Mouse (Mus musculus) brain, embryonic 14.5 days (tissue): ENCODE results near the gene Foxl2. TPM values are rescaled to one million over a fixed set of nuclear protein-coding genes. Genes with fewer than 3 reads are reported as not detected.

Experiments
- DNase-seq: peaks from one replicate; pipeline ENCODE4 v3.0.0-alpha.2; 2011; ENCODE audit warnings: low read depth
- CTCF ChIP-seq: fragments of 200-500 bp; IDR thresholded peaks from 2 replicates; pipeline ENCODE4 v1.5.1; 2012; ENCODE audit warnings: inconsistent platforms, mild to moderate bottlenecking, moderate library complexity, borderline replicate concordance; ENCODE audit not compliant: insufficient read depth, insufficient read length; ENCODE audit errors: extremely low read depth
- POLR2A ChIP-seq: fragments of 200-500 bp; IDR thresholded peaks from 2 replicates; pipeline ENCODE4 v1.6.1; 2012; ENCODE audit warnings: mild to moderate bottlenecking, inconsistent platforms, borderline replicate concordance; ENCODE audit not compliant: poor library complexity, insufficient read depth, insufficient read length, severe bottlenecking; ENCODE audit errors: extremely low read depth
- polyA plus RNA-seq: library from polyadenylated mRNA; depleted of rRNA; stranded (reverse); fragments of >200 nt; gene quantifications from 2 replicates; pipeline ENCODE4 v1.2.3, GENCODE M21; 2012; rRNA removed

Foxl2 gene
- polyA plus RNA-seq, 1 experiment = 0.74 TPM

- DNase-seq = no peak
- TF ChIP-seq POLR2A = no peak
- TF ChIP-seq CTCF = no peak
These were observed 39.0 kb downstream of the Foxl2 start for GRCm38 (mm10) chr9:98994103-98994502.

DNA sequence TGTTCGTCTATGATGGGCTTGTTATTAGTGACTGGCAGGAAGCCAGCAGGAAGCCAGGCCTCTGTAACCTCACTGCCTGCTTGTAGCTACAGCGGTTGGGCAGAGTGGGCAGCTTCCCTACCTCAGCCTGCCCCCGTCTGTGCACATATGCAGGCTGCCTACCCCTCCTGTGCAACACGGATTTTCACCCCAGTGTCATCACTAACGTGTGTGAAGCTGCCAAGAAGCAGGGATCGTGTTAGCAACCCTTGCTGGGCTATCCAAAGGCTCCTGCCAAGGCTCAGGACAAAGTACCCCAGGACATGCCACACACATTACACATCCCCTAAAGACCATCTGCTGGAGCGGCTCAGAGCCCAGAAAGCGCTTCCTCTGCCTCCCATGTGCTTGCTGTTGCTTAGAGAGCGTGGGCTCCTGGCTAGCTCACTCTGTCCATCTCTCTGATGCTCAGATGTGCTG, 44.8 kb downstream of the Foxl2 start:
- TF ChIP-seq POLR2A (no peak), CTCF (no peak)
- peak; percentile 55 for DNase-seq

DNA sequence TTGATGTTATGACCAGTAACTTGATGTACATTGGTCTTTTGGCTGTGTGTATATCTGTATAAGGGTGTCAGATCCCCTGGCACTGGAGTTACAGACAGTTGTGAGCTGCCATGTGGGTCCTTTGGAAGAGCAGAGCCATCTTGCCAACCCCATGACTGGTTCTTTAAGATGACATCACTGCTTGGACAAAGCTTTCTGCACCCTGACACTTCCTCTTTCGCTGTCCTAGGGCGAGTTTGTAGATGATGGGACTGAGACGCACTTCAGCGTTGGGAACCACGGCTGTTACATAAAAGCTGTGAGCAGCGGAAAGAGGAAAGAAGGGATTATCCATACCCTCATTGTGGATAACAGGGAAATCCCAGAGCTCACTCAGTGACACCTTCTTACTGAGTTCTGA, 46.2 kb downstream of the Foxl2 start:
- TF ChIP-seq CTCF (no peak), POLR2A (no peak)
- DNase-seq = no peak

Other genes starting within 250 kb of the Foxl2 start
- gene Prr23a1, start 112.8 kb upstream of the Foxl2 start, polyA plus RNA-seq = 0.08 TPM in 1 of 2 replicates, not detected in the other
- not detected in 2 replicates for gene Prr23a2, start 98.8 kb upstream of the Foxl2 start, polyA plus RNA-seq
- not detected in 2 replicates for gene Prr23a3, start 90.5 kb upstream of the Foxl2 start, polyA plus RNA-seq
- not detected in 2 replicates for gene 7420426K07Rik, start 52.2 kb upstream of the Foxl2 start, polyA plus RNA-seq
- gene Faim, start 31.1 kb downstream of the Foxl2 start, polyA plus RNA-seq = 21.9 and 35.6 TPM in 2 replicates
- 0.04 and 0.08 TPM in 2 replicates for gene Gm1123, start 80.4 kb downstream of the Foxl2 start, polyA plus RNA-seq
- gene Pik3cb, start 185.3 kb downstream of the Foxl2 start, polyA plus RNA-seq = 7.5 and 8.6 TPM in 2 replicates